Mouse (Mus musculus) embryonic facial prominence, embryonic 14.5 days (tissue): ENCODE data around the gene Pm20d1. TPM values are rescaled to one million over a fixed set of nuclear protein-coding genes. Genes with fewer than 3 reads are reported as not detected.

Experiments
- ATAC-seq: fragments of 200-750 bp; cut with Nextera tagmentation; 2 replicates; pipeline ENCODE4 v1.8.0; 2017; ENCODE audit warnings: low read depth, moderate number of reproducible peaks, moderate TSS enrichment
- DNase-seq: peaks from one replicate; pipeline ENCODE4 v3.0.0-alpha.2; 2015; ENCODE audit warnings: low spot score
- H3K27ac ChIP-seq: fragments of 300-500 bp; sonication (generic); replicated peaks from 2 replicates; pipeline ENCODE4 v1.5.1; 2014; ENCODE audit warnings: low read depth, mild to moderate bottlenecking, low read length, moderate library complexity
- H3K27me3 ChIP-seq: fragments of 300-500 bp; sonication (generic); replicated peaks from 2 replicates; pipeline ENCODE4 v1.6.1; 2014; ENCODE audit warnings: low read length; ENCODE audit not compliant: control insufficient read depth, insufficient read depth
- H3K36me3 ChIP-seq: fragments of 300-500 bp; sonication (generic); 2 replicates; pipeline ENCODE4 v1.6.1; 2014; ENCODE audit warnings: low read length, mixed read lengths; ENCODE audit not compliant: control insufficient read depth, insufficient read depth
- H3K4me1 ChIP-seq: fragments of 300-500 bp; sonication (generic); 2 replicates; pipeline ENCODE4 v1.6.1; 2014; ENCODE audit warnings: antibody characterized with exemption, low read length; ENCODE audit not compliant: control insufficient read depth, insufficient read depth
- H3K4me2 ChIP-seq: fragments of 300-500 bp; sonication (generic); 2 replicates; pipeline ENCODE4 v1.6.1; 2014; ENCODE audit warnings: low read depth, mild to moderate bottlenecking, low read length, moderate library complexity, mixed read lengths
- H3K4me3 ChIP-seq: fragments of 300-500 bp; sonication (generic); 2 replicates; pipeline ENCODE4 v1.5.1; 2014; ENCODE audit warnings: low read depth, mild to moderate bottlenecking, low read length
- H3K9ac ChIP-seq: fragments of 300-500 bp; sonication (generic); 2 replicates; pipeline ENCODE4 v1.6.1; 2014; ENCODE audit warnings: low read depth, mild to moderate bottlenecking, low read length, moderate library complexity, mixed read lengths
- H3K9me3 ChIP-seq: fragments of 300-500 bp; sonication (generic); 2 replicates; pipeline ENCODE4 v1.6.1; 2016; ENCODE audit warnings: low read length; ENCODE audit not compliant: control insufficient read depth
- WGBS: fragments of 180-500 bp; shearing (Covaris S2); extraction: QIAGEN DNeasy Blood & Tissue Kit; methylation state at CpG from one replicate; pipeline ENCODE4 v1.1.7; 2014; 5-methylcytosine and 5-hydroxymethylcytosine counted together
- polyA plus RNA-seq: library from polyadenylated mRNA; unstranded; fragments of >200 nt; fragmentation: Nextera tagmentation; extraction: Ambion mirVana; gene quantifications from 2 replicates; pipeline ENCODE4 v1.2.1, GENCODE M21; 2014

Pm20d1 gene
- polyA plus RNA-seq, 1 experiment from 2014 or later = 0.38 TPM

DNA sequence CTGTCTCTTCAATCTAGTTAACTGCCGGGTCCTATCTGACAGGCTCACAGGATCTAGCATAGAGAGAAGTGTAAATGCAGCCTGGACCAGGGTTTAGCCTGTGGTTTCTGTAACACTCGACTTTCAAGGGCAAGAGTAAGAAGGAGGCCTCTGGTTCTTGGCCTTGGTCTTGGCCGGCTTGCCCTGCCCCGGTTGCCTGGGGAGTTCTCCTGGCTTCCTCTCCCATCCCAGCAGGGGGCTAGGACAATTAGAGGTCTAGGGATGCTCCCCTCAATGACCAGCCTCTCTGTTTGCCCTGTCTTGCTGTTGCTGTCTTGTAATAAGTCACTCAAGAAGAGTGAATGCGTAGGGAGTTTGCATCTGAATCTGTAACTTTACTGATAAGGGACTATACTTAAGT is 32.1 kb downstream of the Pm20d1 start:
- Histone ChIP-seq H3K9ac (peak overlapping the region; percentile 86), H3K9me3 (no peaks in the 10 kb centered on the region), H3K4me1 (peaks cover 10% of the 10 kb centered on the region), H3K4me3 (peak overlapping the region; percentile 78), H3K27me3 (no peaks in the 10 kb centered on the region), H3K36me3 (peaks cover 27% of the 10 kb centered on the region; the same call in 1 of the 2 replicates), H3K27ac (no peak overlapping the region), H3K4me2 (peak overlapping the region; percentile 75)
- ATAC-seq (no peak), DNase-seq (no peak)
- 31% methylated on average over 5 of the region's 5 CpGs for WGBS

DNA sequence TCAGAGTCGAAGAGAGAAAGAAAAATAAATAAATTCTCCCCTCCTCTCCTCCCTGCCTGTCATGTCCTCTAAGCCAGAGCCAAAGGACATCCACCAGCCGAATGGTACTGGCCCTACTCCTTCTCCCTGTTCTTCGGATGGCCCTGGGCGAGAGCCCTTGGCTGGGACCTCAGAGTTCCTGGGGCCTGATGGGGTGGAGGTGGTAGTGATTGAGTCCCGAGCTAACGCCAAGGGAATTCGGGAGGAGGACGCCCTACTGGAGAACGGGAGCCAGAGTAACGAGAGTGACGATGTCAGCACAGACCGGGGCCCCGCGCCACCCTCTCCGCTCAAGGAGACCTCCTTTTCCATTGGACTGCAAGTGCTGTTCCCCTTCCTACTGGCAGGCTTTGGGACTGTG is 33.4 kb downstream of the Pm20d1 start:
- Histone ChIP-seq H3K4me3 (no peak overlapping the region), H3K4me2 (no peak overlapping the region), H3K36me3 (peaks cover 38% of the 10 kb centered on the region; the same call in 1 of the 2 replicates), H3K27me3 (no peaks in the 10 kb centered on the region), H3K9ac (no peak overlapping the region), H3K9me3 (no peaks in the 10 kb centered on the region), H3K4me1 (peaks cover 10% of the 10 kb centered on the region), H3K27ac (no peak overlapping the region)
- WGBS = 83% methylated on average over 15 of the region's 15 CpGs
- ATAC-seq = no peak
- no peak for DNase-seq

DNA sequence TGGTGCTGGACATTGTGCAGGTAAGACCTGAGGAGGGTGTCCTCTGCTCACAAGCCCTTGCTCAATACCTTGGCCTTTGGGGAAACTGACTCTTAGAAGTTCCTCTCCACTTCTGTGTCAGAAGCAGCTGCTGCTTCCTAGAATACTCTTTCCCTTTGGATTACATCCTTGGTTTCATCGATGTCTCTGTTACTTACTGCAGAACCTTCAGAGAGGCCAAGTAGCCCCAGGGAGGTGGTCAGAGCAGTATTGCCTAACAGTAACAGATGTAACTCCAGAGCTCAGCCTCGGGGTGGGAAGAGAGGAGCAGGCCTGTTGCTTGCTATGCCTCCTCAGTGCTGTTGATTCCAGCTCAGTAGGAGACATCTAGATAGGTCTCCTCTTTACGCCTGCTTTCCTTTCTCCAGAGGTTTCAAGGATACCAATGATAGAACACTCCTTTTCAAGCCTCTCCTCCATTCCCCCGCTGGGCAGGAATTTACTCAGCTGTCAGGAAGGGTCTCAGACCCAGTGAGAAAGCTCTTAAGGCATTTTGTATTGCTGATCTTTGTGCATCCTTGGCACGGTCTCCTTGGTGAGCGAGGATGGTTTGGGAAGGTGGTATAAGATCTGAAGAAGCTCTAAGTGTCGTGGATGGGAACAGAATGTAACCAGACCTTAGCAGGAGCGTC is 33.9 kb downstream of the Pm20d1 start:
- Histone ChIP-seq H3K9ac (no peak overlapping the region), H3K9me3 (no peaks in the 10 kb centered on the region), H3K27me3 (no peaks in the 10 kb centered on the region), H3K4me2 (no peak overlapping the region), H3K4me1 (peaks cover 10% of the 10 kb centered on the region), H3K27ac (no peak overlapping the region), H3K36me3 (peaks cover 38% of the 10 kb centered on the region; the same call in 1 of the 2 replicates), H3K4me3 (no peak overlapping the region)
- WGBS = 70% methylated on average over 8 of the region's 8 CpGs
- no peak for DNase-seq
- no peak for ATAC-seq

DNA sequence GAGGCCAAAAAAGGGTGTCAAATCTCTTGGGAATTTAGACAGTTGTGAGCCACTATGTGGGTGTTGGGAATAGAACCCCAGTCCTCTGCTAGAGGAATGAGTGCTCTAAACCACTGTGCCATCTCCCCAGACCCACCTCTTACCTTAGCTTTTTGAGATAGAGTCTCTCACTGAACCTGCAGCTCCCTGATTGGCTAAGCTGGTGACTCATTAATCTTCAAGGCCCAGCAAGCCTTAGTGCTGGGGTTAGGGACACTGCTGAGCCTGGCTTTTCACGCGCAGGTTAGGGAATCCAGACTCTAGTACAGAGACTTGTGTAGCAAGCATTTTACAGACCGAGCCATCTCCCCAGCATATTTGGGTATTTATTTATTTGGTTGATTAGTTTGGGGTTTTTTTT is 39.9 kb downstream of the Pm20d1 start:
- H3K4me2 ChIP-seq = no peak overlapping the region
- no peak for ATAC-seq
- no peak overlapping the region for H3K27ac ChIP-seq
- no peaks in the 10 kb centered on the region; the same call in 1 of the 2 replicates for H3K4me1 ChIP-seq
- DNase-seq = no peak
- WGBS = 74% methylated on average over 3 of the region's 3 CpGs
- peaks cover 48% of the 10 kb centered on the region for H3K36me3 ChIP-seq
- H3K9me3 ChIP-seq = no peaks in the 10 kb centered on the region
- no peaks in the 10 kb centered on the region for H3K27me3 ChIP-seq
- no peak overlapping the region for H3K9ac ChIP-seq
- no peak overlapping the region for H3K4me3 ChIP-seq

DNA sequence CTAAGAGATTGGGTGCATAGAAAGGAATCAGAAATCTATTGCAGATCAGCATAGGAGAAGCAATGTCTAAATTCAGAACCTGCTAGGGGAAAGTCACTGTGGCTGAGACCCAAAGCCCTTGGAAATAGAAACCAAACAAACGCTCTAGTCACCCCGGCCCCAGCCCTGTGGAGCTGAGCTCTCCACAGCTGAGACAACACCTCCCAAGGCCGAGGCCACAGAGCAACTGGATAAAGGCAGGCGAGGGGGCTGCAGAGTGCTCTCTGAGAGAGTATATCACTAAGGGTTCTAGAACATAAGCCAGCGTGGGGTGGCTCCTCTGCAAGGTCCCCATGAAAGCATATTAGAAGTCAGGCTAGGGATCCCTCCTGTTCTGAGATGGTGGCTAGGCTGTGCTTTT is 41.4 kb downstream of the Pm20d1 start:
- H3K9me3 ChIP-seq = no peaks in the 10 kb centered on the region
- H3K27ac ChIP-seq = no peak overlapping the region
- ATAC-seq = no peak
- WGBS = 77% methylated on average over 5 of the region's 5 CpGs
- no peaks in the 10 kb centered on the region for H3K4me1 ChIP-seq
- peaks cover 58% of the 10 kb centered on the region for H3K36me3 ChIP-seq
- H3K4me2 ChIP-seq = no peak overlapping the region
- no peak overlapping the region for H3K4me3 ChIP-seq
- DNase-seq = no peak
- no peaks in the 10 kb centered on the region for H3K27me3 ChIP-seq
- H3K9ac ChIP-seq = no peak overlapping the region

DNA sequence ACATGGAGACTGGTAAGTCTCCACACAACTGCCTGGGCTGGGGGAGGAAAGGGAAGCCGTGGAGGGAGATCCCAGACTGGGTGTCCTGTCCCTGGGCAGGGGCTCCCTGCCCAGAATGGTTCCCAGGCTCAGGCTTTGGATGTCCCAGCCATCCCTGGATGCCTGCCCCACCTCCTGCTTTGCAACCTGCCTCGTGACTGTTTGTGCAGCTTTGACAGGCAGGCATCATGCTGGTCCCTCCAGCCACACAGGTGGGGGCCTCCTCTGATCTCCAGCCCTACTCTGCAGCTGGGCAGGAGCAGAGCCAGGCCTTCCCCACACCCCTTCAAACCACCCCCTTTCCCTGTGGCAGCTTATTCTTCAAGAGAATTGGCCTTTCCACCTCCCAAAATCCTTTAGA is 42.1 kb downstream of the Pm20d1 start:
- Histone ChIP-seq H3K4me1 (no peaks in the 10 kb centered on the region), H3K27ac (no peak overlapping the region), H3K27me3 (no peaks in the 10 kb centered on the region), H3K36me3 (peaks cover 58% of the 10 kb centered on the region), H3K4me3 (no peak overlapping the region), H3K4me2 (no peak overlapping the region), H3K9ac (no peak overlapping the region), H3K9me3 (no peaks in the 10 kb centered on the region)
- ATAC-seq (no peak), DNase-seq (no peak)
- no CpG with 5 or more reads among the region's 2 CpGs for WGBS

DNA sequence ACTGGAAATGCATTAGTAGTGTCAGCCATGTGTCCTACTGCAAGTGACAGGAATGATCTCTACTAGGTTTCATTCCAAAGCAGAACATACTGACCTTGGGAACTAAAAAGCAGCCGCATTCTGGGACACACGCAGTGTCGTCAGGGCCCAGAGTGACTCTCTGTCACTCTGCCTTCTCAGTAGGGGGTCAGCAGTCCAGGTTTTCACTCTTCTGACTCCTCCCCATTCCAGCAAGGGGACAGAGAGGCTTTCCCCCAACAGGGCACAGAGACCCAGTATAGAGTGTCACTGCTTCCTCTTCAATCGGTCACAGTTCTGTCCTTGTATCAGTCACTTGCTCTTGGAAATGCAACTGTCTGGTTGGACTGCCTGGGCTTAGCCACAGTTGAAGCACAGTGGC is 45.0 kb downstream of the Pm20d1 start:
- no peaks in the 10 kb centered on the region for H3K27me3 ChIP-seq
- WGBS = 75% methylated on average over 4 of the region's 4 CpGs
- H3K4me1 ChIP-seq = no peaks in the 10 kb centered on the region
- H3K36me3 ChIP-seq = peaks cover 75% of the 10 kb centered on the region
- no peak overlapping the region for H3K9ac ChIP-seq
- H3K4me3 ChIP-seq = no peak overlapping the region
- H3K4me2 ChIP-seq = no peak overlapping the region
- no peak for DNase-seq
- H3K9me3 ChIP-seq = no peaks in the 10 kb centered on the region
- no peak overlapping the region for H3K27ac ChIP-seq
- no peak for ATAC-seq

DNA sequence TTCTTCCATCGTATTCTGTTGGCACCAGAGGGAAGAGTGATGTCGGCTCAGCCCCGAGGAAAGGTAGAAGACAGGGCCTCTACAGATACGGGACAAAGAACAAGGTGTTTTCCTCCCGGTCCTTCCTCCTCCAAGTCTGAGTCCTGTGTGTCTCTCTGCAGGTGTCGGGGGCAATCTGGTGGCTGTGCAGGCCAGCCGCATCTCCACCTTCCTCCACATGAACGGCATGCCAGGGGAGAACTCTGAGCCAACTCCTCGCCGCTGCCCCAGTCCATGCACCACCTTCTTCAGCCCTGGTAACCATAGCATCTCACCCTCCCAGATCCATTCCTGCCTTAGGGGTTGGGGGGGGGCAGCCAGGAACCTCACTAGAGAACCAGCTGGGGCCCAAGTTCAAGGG is 46.6 kb downstream of the Pm20d1 start:
- DNase-seq (no peak), ATAC-seq (no peak)
- Histone ChIP-seq H3K4me3 (no peak overlapping the region), H3K27me3 (no peaks in the 10 kb centered on the region), H3K27ac (no peak overlapping the region), H3K4me1 (no peaks in the 10 kb centered on the region), H3K4me2 (no peak overlapping the region), H3K36me3 (peaks cover 83% of the 10 kb centered on the region), H3K9me3 (no peaks in the 10 kb centered on the region), H3K9ac (no peak overlapping the region)
- WGBS = 98% methylated on average over 10 of the region's 10 CpGs

DNA sequence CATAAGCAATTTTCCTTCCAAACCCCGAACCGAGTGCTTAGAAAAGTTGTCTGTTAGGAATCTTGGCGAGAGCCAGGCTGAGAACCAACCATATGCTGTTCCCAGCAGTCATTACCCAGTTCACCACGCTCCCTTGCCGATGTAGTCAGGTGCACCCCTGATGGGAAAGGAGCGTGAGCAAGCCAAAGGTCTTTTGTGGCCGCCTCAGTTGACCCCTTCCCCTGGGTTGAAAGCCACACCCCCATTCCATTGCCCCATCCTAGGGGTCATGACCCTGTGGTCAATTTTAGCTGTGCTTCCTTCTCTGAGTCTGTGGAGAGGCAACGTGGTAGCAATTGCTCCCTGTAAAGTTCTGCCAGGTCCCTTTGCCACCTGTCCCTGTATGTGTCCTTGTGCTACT is 47.7 kb downstream of the Pm20d1 start:
- H3K4me2 ChIP-seq = no peak overlapping the region
- ATAC-seq (no peak), DNase-seq (no peak)
- H3K4me1 ChIP-seq = no peaks in the 10 kb centered on the region
- H3K4me3 ChIP-seq = no peak overlapping the region
- H3K27ac ChIP-seq = no peak overlapping the region
- no peaks in the 10 kb centered on the region for H3K9me3 ChIP-seq
- WGBS = 60% methylated on average over 8 of the region's 8 CpGs
- peaks cover 79% of the 10 kb centered on the region for H3K36me3 ChIP-seq
- no peaks in the 10 kb centered on the region for H3K27me3 ChIP-seq
- no peak overlapping the region for H3K9ac ChIP-seq
